In the genomic region with DNA sequence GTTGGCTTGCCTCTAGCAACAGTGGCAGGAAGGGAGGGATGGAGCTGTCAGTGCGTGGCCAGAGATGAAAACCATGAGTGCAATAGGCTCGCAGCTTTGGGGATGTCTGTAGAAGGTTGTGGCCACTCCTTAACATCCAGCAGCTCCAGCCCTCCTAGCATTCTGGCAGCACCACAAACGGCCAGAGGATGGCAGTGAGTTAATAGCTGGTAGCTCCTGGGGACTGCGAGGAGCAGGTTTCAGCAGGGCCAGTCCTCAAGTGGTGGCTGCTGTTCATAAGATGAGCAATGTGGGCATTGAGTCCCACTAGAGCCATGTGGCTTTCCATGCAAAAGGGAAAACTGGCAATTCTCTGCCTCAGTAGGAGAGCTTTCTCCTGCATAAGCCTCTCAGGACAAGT, we compare ENCODE assay signal across 10 mouse cellular contexts. TPM values are rescaled to one million over a fixed set of nuclear protein-coding genes. Genes with fewer than 3 reads are reported as not detected.
DNase-seq lines count a peak whose midpoint lies in the region; ATAC-seq and TF ChIP-seq lines count a peak whose summit lies in the region.
"Had no signal": no experiment of that assay in that cellular context is flagged by ENCODE, and none has a peak within 500 bp of the region (broad histone marks: within the 10 kb centered on the region; RNA-seq: fewer than 3 reads in every experiment).

No protein-coding gene starts in this region.

- peak; percentile 80 for DNase-seq in gastrocnemius, adult 2 months
- DNase-seq in gastrocnemius, postnatal 10 days = no peak
- DNase-seq in right cerebral cortex, adult 18-20 months = peak; percentile 12
- DNase-seq in right cerebral cortex, postnatal 4 days = no peak
- peak; percentile 86 for DNase-seq in heart, embryonic 10.5 days (ENCODE audit: low spot score)
- DNase-seq in stomach, postnatal 0 days (ENCODE audit: low spot score) = peak; percentile 42
- DNase-seq in ovary, postnatal 10 days (ENCODE audit: low spot score) = no peak
- DNase-seq in adrenal gland, postnatal 25 days = no peak
- DNase-seq: liver had no signal

- H3K36me3 ChIP-seq in heart, embryonic 10.5 days = no peaks in the 10 kb centered on the region
- H3K36me3 ChIP-seq in stomach, postnatal 0 days (ENCODE audit: control insufficient read depth, insufficient read depth, low read length) = no peaks in the 10 kb centered on the region
- H3K36me3 ChIP-seq: embryonic facial prominence, embryonic 12.5 days had no signal

- H3K9me3 ChIP-seq in heart, embryonic 10.5 days = no peaks in the 10 kb centered on the region
- H3K9me3 ChIP-seq in stomach, postnatal 0 days (ENCODE audit: control insufficient read depth, low read length) = no peaks in the 10 kb centered on the region
- H3K9me3 ChIP-seq: embryonic facial prominence, embryonic 12.5 days had no signal

- no peak for TF ChIP-seq EP300 in stomach, postnatal 0 days (optimal IDR thresholded peaks at IDR 0.05)

- no peaks in the 10 kb centered on the region for H3K27me3 ChIP-seq in heart, embryonic 10.5 days (ENCODE audit: insufficient read depth, poor library complexity, severe bottlenecking)
- H3K27me3 ChIP-seq in stomach, postnatal 0 days (ENCODE audit: control insufficient read depth, insufficient read depth, low read length) = no peaks in the 10 kb centered on the region

- intact Hi-C loops in gastrocnemius, adult 2 months (cut with DNase I) = loop anchor here (5.0 to 10.0 kb wide), 2 partner anchors 38 to 216 kb away; no protein-coding TSS in a partner anchor

- TF ChIP-seq CTCF in gastrocnemius, adult 2 months (IDR thresholded peaks at IDR 0.05) = peak; percentile 70
- peak; percentile 73 for TF ChIP-seq CTCF in stomach, postnatal 0 days (IDR thresholded peaks at IDR 0.05; ENCODE audit: low read depth)

- H3K9ac ChIP-seq in stomach, postnatal 0 days (ENCODE audit: low read length) = no peak overlapping the region
- H3K9ac ChIP-seq: embryonic facial prominence, embryonic 12.5 days had no signal

- ATAC-seq in stomach, postnatal 0 days (ENCODE audit: low FRiP score, low TSS enrichment) = peak; percentile 28; the same call in 1 of the 2 replicates

- H3K4me2 ChIP-seq in stomach, postnatal 0 days (replicated peaks; ENCODE audit: low read depth) = no peak overlapping the region
- H3K4me2 ChIP-seq: embryonic facial prominence, embryonic 12.5 days had no signal

- peak overlapping the region; percentile 98 for H3K27ac ChIP-seq in gastrocnemius, adult 2 months
- peak overlapping the region; percentile 42; the same call in 1 of the 2 replicates for H3K27ac ChIP-seq in heart, embryonic 10.5 days
- no peak overlapping the region for H3K27ac ChIP-seq in stomach, postnatal 0 days (replicated peaks)
- H3K27ac ChIP-seq: embryonic facial prominence, embryonic 12.5 days had no signal

- peak overlapping the region; percentile 48 for H3K4me3 ChIP-seq in gastrocnemius, adult 2 months
- H3K4me3 ChIP-seq in heart, embryonic 10.5 days = no peak overlapping the region
- no peak overlapping the region for H3K4me3 ChIP-seq in stomach, postnatal 0 days (ENCODE audit: low read depth, low read length)
- H3K4me3 ChIP-seq: embryonic facial prominence, embryonic 12.5 days had no signal

- WGBS in heart, embryonic 10.5 days = 8% methylated on average over 4 of the region's 4 CpGs
- WGBS in stomach, postnatal 0 days = 6% methylated on average over 4 of the region's 4 CpGs

- H3K4me1 ChIP-seq in heart, embryonic 10.5 days = peaks cover 79% of the 10 kb centered on the region
- H3K4me1 ChIP-seq in stomach, postnatal 0 days (replicated peaks; ENCODE audit: control insufficient read depth, insufficient read depth) = no peaks in the 10 kb centered on the region
- H3K4me1 ChIP-seq: embryonic facial prominence, embryonic 12.5 days had no signal

RNA-seq across cellular contexts. Expression of a gene that starts 24.6 kb away (rescaled TPM):
- total RNA-seq in gastrocnemius, adult 2 months (2021) = not detected
- total RNA-seq in gastrocnemius, postnatal 10 days (2021) = not detected
- polyA plus RNA-seq in heart, embryonic 10.5 days (2016; fragmentation: Nextera tagmentation; extraction: Ambion mirVana) = 34.7 and 41.3 TPM in 2 replicates
- polyA plus RNA-seq in stomach, postnatal 0 days (2015; fragmentation: Nextera tagmentation; extraction: Ambion mirVana) = 5.9 and 6.6 TPM in 2 replicates
- total RNA-seq in adrenal gland, postnatal 25 days (2021) = 0.29 TPM in 1 of 2 replicates, not detected in the other

Comparison
In these comparisons a context has a peak if more than half of its experiments do, and no peak if none do; other contexts are left out.
1. DNase-seq: peak in gastrocnemius, adult 2 months (single experiment), right cerebral cortex, adult 18-20 months (single experiment), heart, embryonic 10.5 days (single experiment) and stomach, postnatal 0 days (single experiment); none in gastrocnemius, postnatal 10 days (single experiment), right cerebral cortex, postnatal 4 days (single experiment), ovary, postnatal 10 days (single experiment) and adrenal gland, postnatal 25 days (single experiment).